Mouse (Mus musculus): ENCODE data around the gene Clpsl2. TPM values are rescaled to one million over a fixed set of nuclear protein-coding genes. Genes with fewer than 3 reads are reported as not detected.

Clpsl2 gene
- not detected in 2 replicates for polyA plus RNA-seq (2016; fragmentation: Nextera tagmentation; extraction: Ambion mirVana)

DNA sequence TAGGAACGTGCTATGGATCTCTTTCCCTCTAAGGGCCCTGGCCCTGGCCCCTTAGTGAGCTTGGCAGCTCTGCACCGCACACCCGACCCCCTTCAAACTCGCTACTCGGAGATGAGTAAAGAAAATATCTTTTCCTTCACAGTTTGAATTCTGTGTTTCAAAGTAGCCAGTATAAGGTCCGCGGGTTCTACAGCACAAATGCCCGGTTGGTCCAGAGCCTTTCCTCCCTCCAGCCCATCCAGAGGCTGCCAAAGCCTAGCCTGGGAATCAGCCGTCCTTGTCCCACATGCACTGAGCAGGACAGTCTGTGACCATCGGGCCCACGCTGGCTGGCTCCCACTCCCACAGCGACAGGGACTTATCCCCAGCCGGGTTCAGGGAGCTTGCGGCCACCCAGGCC is at the start of gene Clpsl2:
Gene Clpsl2 (plus strand): TSS at position 301 of the 400 bp plus-strand sequence.
- no peak within 1 kb of the TSS for H3K27ac ChIP-seq (replicated peaks)
- H3K9me3 ChIP-seq = no peaks in the 10 kb centered on the region
- 0 out of 2 replicates have a peak, but pooled peaks cover 3% of the 10 kb centered on the region for H3K4me1 ChIP-seq
- ATAC-seq (ENCODE audit: low FRiP score, low read depth) = no peak
- H3K9ac ChIP-seq (replicated peaks) = no peak within 1 kb of the TSS
- WGBS = 83% methylated on average over 14 of the region's 14 CpGs
- H3K27me3 ChIP-seq = no peaks in the 10 kb centered on the region
- no peak within 1 kb of the TSS for H3K4me2 ChIP-seq (replicated peaks)
- H3K4me3 ChIP-seq = no peak within 1 kb of the TSS
- H3K36me3 ChIP-seq = no peaks in the 10 kb centered on the region

DNA sequence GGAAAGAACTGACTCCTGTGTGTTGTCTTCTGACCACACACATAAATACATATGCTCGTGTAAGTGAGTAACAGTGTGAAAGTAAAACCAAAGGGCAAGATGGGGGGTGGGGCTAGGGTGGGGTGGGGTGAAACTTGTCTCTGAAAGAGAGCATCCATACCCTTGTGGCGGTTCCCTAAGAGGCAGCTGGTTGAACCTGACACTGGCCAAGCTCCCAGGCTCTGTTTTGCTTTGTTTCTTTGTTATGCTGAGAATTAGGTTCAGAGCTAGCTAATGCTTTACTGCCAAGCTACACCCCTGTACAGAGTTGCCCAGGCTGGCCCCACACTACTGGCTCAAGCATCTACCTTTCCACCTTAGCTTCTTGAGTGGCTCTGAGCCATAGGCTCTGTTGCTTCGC is 48.7 kb upstream of the Clpsl2 start:
- ATAC-seq (ENCODE audit: low FRiP score, low read depth) = no peak
- 0 out of 2 replicates have a peak, but pooled peaks cover 7% of the 10 kb centered on the region for H3K9me3 ChIP-seq
- WGBS = 75% methylated on average over 3 of the region's 3 CpGs

DNA sequence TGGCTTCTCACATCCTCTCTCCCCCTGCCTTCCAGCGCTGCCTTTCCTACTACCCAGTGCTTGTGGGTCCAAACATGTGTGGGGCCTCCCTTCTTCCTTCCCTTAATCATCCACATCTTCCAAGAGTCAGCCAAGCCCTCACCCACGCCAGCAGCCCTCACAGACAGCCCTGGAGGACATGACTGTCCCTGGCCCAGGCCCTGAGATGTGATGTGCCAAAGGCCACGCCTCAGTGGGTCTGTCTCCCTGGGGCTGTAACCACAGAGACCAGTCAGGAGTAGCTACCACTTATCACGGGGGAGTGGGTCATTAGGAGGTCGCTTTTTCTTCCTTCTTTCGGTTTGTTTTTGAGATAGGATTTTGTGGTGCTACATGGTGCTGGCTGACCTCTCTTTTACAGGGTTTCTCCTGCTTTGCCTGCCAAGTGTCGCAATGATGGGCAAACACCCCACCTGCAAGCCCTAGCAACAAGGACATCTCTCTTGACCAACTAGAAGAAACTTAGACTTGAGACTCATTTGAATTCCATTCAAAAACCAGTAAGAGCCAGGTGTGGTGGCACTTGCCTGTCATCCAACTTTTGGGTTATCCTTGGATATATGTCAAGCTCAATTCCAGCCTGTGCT is 46.9 kb upstream of the Clpsl2 start:
- Histone ChIP-seq H3K36me3 (no peaks in the 10 kb centered on the region), H3K27ac (replicated peaks) (no peak overlapping the region), H3K9me3 (no peaks in the 10 kb centered on the region), H3K4me2 (replicated peaks) (no peak overlapping the region), H3K9ac (replicated peaks) (no peak overlapping the region), H3K4me1 (0 out of 2 replicates have a peak, but pooled peaks cover 5% of the 10 kb centered on the region), H3K27me3 (no peaks in the 10 kb centered on the region), H3K4me3 (no peak overlapping the region)
- ATAC-seq (ENCODE audit: low FRiP score, low read depth) = no peak
- WGBS = 78% methylated on average over 7 of the region's 7 CpGs

More for the DNA sequence above, 48.7 kb upstream of the Clpsl2 start:
- Histone ChIP-seq H3K9ac (replicated peaks) (no peak overlapping the region), H3K27me3 (no peaks in the 10 kb centered on the region), H3K4me3 (no peak overlapping the region), H3K4me1 (no peaks in the 10 kb centered on the region), H3K36me3 (no peaks in the 10 kb centered on the region), H3K27ac (replicated peaks) (no peak overlapping the region), H3K4me2 (replicated peaks) (no peak overlapping the region)

DNA sequence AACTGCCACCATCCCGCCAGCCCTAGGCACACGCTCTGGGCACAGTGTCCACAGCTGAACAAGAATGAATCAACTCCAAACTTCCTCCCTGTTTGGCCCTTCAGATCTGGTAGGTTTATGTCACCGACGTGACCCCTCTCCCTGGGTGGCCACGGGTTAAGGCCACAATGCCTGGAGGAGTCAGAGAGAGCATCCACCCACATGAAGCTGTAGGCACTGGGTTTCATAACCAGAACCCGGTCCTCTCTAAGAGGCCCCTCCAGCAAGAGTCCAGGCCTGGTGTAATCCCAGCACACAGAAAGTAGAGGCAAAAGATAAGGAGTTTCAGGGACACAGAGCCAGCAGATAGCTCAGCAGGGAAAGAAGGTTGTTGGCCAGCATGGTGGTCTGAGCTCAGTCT is 45.0 kb upstream of the Clpsl2 start:
- no peak overlapping the region for H3K27ac ChIP-seq (replicated peaks)
- WGBS = 72% methylated on average over 6 of the region's 6 CpGs
- H3K4me2 ChIP-seq (replicated peaks) = no peak overlapping the region
- H3K4me3 ChIP-seq = no peak overlapping the region
- no peak overlapping the region for H3K9ac ChIP-seq (replicated peaks)
- no peak for ATAC-seq (ENCODE audit: low FRiP score, low read depth)
- no peaks in the 10 kb centered on the region for H3K9me3 ChIP-seq
- H3K27me3 ChIP-seq = peaks cover under 1% of the 10 kb centered on the region; the same call in 1 of the 2 replicates
- no peaks in the 10 kb centered on the region for H3K36me3 ChIP-seq
- H3K4me1 ChIP-seq = 0 out of 2 replicates have a peak, but pooled peaks cover 5% of the 10 kb centered on the region

DNA sequence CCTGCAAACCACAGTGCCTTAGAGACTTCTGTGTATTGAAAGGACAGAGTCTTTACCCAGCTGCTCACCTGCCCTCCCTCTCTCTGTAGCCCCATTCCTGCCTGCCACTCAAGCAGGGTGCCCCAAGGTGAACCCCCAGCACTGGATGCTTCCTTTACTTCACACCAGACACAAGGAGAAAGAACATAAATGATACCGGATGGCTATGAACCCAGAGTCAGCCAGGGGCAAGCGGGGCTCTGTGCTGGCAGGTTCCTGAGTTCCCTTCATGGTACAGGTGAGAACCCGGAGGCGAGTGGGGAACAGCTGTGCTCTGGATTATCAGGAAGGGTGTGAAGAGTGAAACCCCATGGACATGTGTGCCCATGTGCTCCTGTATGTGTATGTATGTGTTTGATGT is 43.6 kb upstream of the Clpsl2 start:
- no peak overlapping the region for H3K27ac ChIP-seq (replicated peaks)
- no peak overlapping the region for H3K4me3 ChIP-seq
- H3K4me2 ChIP-seq (replicated peaks) = no peak overlapping the region
- H3K36me3 ChIP-seq = no peaks in the 10 kb centered on the region
- ATAC-seq (ENCODE audit: low FRiP score, low read depth) = no peak
- peaks cover 12% of the 10 kb centered on the region for H3K27me3 ChIP-seq
- no peaks in the 10 kb centered on the region for H3K9me3 ChIP-seq
- H3K4me1 ChIP-seq = peaks cover 8% of the 10 kb centered on the region
- H3K9ac ChIP-seq (replicated peaks) = no peak overlapping the region
- 87% methylated on average over 4 of the region's 4 CpGs for WGBS

DNA sequence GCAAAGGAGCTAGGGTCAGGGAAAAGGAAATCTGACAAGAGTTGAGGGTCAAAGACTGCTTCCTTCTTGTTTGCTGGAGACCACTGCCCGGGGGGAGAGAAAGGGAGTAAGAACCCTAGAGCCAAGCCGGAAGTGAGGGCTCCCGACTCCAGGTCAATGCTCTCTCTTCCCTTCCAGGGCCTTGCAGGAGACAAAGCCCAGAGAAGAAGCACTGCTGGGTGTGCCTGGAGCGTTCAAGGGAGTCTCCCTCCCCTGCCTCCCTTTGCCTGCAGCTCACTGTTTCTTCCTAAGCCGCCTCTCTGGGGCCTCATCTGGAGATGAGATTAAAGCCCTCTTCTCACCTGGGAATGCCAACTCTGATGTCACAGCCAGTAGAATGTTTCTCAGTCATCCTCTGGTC is 42.3 kb upstream of the Clpsl2 start:
- peaks cover 20% of the 10 kb centered on the region for H3K4me1 ChIP-seq

DNA sequence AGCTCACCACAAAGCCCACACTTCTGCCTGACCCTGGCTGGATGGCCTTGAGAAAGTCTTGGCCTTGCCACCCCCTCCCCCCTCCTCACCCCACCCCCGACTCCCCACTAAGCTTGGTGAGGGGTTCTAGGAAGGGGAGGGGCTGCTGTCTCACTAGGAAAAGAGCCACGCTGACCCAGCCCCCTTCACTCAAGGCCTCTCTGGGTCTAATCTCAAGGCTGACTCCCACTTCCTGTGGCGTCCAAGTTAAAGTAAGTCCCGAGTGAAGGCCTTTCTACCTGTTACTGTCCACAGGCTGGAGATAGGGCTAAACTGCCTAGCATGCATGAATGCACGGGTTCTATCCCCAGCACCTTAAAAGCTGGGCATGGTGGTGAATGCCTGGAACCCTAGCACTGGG is 41.7 kb upstream of the Clpsl2 start:
- H3K4me3 ChIP-seq = no peak overlapping the region
- H3K27me3 ChIP-seq = peaks cover 19% of the 10 kb centered on the region
- no peak overlapping the region; the same call in 1 of the 2 replicates for H3K9ac ChIP-seq (replicated peaks)
- H3K27ac ChIP-seq (replicated peaks) = no peak overlapping the region
- peaks cover 24% of the 10 kb centered on the region for H3K4me1 ChIP-seq
- 24% methylated on average over 5 of the region's 5 CpGs for WGBS
- H3K9me3 ChIP-seq = no peaks in the 10 kb centered on the region
- no peak overlapping the region for H3K4me2 ChIP-seq (replicated peaks)
- no peaks in the 10 kb centered on the region for H3K36me3 ChIP-seq
- no peak for ATAC-seq (ENCODE audit: low FRiP score, low read depth)

More for the DNA sequence above, 42.3 kb upstream of the Clpsl2 start:
- H3K27me3 ChIP-seq = peaks cover 19% of the 10 kb centered on the region
- H3K9ac ChIP-seq (replicated peaks) = no peak overlapping the region
- H3K9me3 ChIP-seq = no peaks in the 10 kb centered on the region
- no peak overlapping the region for H3K27ac ChIP-seq (replicated peaks)
- H3K4me2 ChIP-seq (replicated peaks) = no peak overlapping the region
- no peak for ATAC-seq (ENCODE audit: low FRiP score, low read depth)
- WGBS = 24% methylated on average over 5 of the region's 5 CpGs
- H3K4me3 ChIP-seq = no peak overlapping the region
- no peaks in the 10 kb centered on the region for H3K36me3 ChIP-seq

DNA sequence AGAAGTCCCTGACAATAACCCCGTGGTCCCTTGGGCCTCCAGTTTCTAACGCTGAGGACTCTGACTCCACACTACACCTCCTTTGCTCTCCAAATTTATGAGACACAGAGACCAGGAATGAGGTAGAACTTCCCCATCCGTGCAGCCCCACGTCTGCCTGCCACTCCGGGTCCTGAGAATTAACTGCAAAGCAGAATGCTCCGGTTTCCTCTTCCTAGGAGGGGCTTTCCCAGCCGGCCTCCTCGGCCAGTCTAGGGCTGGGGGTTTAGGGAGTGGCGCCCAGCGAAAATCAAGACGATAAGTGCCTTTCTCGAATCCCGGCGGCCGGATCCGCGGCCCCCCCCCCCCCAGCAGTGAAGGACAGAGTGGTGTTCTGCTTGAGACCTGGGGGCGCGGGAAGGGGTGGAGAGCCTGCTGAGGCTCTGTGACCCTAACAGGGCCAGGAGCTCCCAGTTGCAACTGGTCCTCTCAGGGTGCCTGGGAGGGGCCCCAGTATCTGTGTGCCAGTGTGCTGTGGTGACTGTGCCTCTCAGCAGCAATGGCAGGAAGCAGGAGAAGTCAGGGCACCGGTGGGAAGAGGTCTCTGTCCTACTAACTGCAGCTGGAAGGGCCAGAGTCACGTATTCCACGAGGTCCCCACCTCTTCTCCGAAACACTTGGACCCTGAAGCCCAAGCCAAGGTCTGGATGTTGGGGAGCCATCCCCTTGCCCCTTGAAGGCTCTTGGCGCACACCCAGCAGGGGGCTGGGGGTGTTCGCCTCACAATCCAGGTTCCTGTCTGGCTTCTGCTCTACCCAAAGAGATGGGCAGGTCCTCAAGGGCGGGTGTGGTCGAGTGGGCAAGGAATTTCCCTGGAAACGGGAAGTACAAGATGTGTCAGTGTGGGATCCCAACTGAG is 38.5 kb upstream of the Clpsl2 start:
- Histone ChIP-seq H3K27me3 (peaks cover 30% of the 10 kb centered on the region), H3K9ac (replicated peaks) (peak overlapping the region; percentile 28; the same call in 1 of the 2 replicates), H3K4me2 (replicated peaks) (peak overlapping the region; percentile 40), H3K27ac (replicated peaks) (no peak overlapping the region), H3K4me1 (peaks cover 24% of the 10 kb centered on the region), H3K36me3 (no peaks in the 10 kb centered on the region), H3K4me3 (0 out of 2 replicates have a peak overlapping the region, but pooled peaks have one; percentile 9), H3K9me3 (no peaks in the 10 kb centered on the region)
- 4% methylated on average over 28 of the region's 28 CpGs for WGBS
- no peak for ATAC-seq (ENCODE audit: low FRiP score, low read depth)

DNA sequence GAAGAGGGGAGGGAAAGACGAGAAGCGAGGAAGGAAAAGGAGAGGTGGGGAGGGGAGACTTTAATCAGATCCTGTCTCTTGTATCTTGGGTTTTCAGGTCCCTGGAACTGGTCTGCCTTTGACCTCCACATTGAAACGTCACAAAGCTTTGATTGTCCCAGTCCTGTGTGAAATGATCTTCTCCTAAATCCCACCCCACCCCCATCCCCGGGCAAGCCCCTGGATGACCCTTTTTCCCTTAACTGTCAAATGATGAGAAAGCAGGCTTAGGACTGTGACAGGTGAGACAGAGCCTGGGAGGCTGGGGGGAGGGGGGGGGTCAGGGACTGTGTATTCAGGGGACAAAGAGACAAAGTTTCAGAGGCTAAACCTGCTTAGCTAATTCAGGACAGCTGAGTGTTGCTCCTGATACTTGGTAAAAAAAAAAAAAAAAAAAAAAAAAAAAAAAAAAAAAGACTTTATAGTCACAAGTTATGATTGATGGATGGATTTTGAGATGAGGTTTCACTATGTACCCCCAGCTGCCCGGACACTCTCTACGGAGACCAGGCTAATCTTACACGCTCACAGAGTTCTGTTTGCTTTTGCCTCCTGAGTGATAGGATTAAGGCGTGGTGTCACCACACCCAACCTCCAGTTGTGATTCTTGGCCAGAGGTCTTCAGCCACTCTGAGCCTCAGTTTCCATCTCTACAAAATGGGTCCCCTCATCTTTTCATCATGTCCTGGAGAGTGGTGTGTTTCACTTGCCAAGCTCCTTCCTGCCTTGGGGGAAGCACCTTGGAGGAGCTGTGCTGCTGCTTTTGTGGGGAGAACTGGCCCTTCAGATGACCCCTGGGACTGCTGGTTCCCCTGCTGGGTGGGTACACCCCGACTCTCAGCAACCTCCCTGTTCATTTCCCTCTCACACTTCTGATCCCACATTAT is 37.3 kb upstream of the Clpsl2 start:
- no peaks in the 10 kb centered on the region for H3K36me3 ChIP-seq
- 25% methylated on average over 9 of the region's 9 CpGs for WGBS
- peak overlapping the region; percentile 40; the same call in 1 of the 2 replicates for H3K4me2 ChIP-seq (replicated peaks)
- H3K9ac ChIP-seq (replicated peaks) = no peak overlapping the region; the same call in 1 of the 2 replicates
- no peaks in the 10 kb centered on the region for H3K9me3 ChIP-seq
- H3K27ac ChIP-seq (replicated peaks) = no peak overlapping the region
- no peak for ATAC-seq (ENCODE audit: low FRiP score, low read depth)
- peaks cover 23% of the 10 kb centered on the region for H3K4me1 ChIP-seq
- H3K27me3 ChIP-seq = peaks cover 42% of the 10 kb centered on the region
- H3K4me3 ChIP-seq = no peak overlapping the region

DNA sequence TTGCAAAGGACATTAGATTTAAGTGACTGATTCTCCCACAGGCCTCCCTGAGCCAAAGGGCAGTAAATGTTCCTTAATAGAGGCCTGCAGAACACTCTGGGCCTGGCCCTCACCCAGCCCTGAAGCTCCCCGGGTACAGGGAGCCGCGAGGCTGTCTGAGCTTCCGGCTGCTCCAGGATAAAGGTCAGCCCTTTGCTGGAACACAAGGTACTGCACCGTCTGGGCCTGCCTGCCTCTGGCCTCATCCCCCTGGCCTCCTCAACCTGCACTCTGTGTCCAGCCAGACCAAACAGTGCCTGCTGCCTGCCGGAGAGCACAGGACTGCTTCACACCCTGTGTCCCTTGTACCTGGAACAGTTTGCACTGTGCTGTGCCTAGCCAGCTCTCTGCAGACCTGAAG is 36.5 kb upstream of the Clpsl2 start:
- Histone ChIP-seq H3K4me3 (no peak overlapping the region), H3K4me1 (peaks cover 26% of the 10 kb centered on the region), H3K27me3 (peaks cover 50% of the 10 kb centered on the region), H3K27ac (replicated peaks) (no peak overlapping the region), H3K36me3 (no peaks in the 10 kb centered on the region), H3K9me3 (no peaks in the 10 kb centered on the region), H3K9ac (replicated peaks) (no peak overlapping the region), H3K4me2 (replicated peaks) (no peak overlapping the region)
- no peak for ATAC-seq (ENCODE audit: low FRiP score, low read depth)
- 40% methylated on average over 6 of the region's 6 CpGs for WGBS

DNA sequence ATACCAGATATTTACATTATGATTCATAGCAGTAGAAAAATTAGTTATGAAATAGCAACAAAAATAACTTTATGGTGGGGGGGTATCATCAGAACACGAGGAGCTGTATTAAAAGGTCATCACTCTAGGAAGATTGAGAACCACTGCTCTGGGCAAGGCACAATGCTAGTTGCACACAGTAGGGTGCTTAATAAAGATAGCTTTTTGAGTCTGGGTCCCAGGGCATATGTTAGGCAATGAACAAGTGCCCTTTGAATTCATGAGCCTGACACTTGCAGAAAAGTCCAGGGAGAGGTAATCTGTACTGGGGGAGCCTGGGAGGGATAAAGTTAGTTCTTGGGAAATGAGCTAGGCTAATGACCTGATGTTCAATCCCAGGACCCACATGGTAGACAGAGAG is 35.9 kb upstream of the Clpsl2 start:
- Histone ChIP-seq H3K27me3 (peaks cover 56% of the 10 kb centered on the region), H3K27ac (replicated peaks) (no peak overlapping the region), H3K4me1 (peaks cover 31% of the 10 kb centered on the region), H3K4me2 (replicated peaks) (no peak overlapping the region), H3K36me3 (no peaks in the 10 kb centered on the region), H3K9me3 (no peaks in the 10 kb centered on the region), H3K9ac (replicated peaks) (no peak overlapping the region), H3K4me3 (no peak overlapping the region)
- no peak for ATAC-seq (ENCODE audit: low FRiP score, low read depth)
- WGBS = 77% methylated on average over 1 of the region's 1 CpGs

Data from midbrain, embryonic 12.5 days (tissue).